Mouse (Mus musculus) gastrocnemius, postnatal 36 days (tissue): ENCODE measurements around the gene Nsf. TPM values are rescaled to one million over a fixed set of nuclear protein-coding genes. Genes with fewer than 3 reads are reported as not detected.

Experiments
- DNase-seq, 2 experiments: peaks; one replicate each; pipeline ENCODE4 v3.0.0; 2022
- intact Hi-C: fragments of 180-260 bp; cut with DNase I; formaldehyde crosslinking; loops from one replicate; pipeline ENCODE4 v1.15.1; 2025
- total RNA-seq, 2 experiments: library from RNA; stranded (reverse); gene quantifications; 2 replicates each; pipeline ENCODE4 v1.2.3; 2021

Nsf gene
- total RNA-seq, 2 experiments from 2014 or later, result 16.4 to 18.9 TPM

- no peak for DNase-seq
- intact Hi-C loops, result no loop called here
Measured at GRCm38 (mm10) chr11:103948952-103949351, 4.9 kb downstream of the Nsf start.

GRCm38 (mm10) chr11:103942740-103943139 lies 11.1 kb downstream of the Nsf start:
- intact Hi-C loops, result no loop called here
- DNase-seq, result no peak

DNA sequence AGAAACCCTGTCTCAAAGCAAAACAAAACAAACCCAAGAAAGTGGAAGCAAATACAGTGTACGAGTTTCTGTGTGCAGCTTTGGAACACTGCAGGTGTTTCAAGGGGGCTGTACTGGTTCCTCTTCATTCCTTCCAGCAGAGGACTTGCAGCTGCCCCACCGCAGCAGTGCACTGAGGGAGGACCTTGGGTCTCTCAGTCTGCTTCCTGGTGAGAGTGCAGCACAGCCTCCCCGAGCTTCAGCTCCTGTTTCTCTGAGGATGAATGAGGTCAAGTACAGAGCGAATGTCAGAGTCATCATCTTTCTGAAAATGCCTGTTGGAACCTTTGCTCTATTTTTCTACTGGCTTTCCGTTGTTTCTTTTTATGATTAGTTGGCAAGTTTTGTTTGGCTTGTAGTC lies 12.5 kb downstream of the Nsf start:
- intact Hi-C loops, result no loop called here

GRCm38 (mm10) chr11:103940887-103941286 lies 13.0 kb downstream of the Nsf start:
- intact Hi-C loops, result no loop called here
- no peak for DNase-seq

More for the DNA sequence above, 12.5 kb downstream of the Nsf start:
- DNase-seq, result no peak

DNA sequence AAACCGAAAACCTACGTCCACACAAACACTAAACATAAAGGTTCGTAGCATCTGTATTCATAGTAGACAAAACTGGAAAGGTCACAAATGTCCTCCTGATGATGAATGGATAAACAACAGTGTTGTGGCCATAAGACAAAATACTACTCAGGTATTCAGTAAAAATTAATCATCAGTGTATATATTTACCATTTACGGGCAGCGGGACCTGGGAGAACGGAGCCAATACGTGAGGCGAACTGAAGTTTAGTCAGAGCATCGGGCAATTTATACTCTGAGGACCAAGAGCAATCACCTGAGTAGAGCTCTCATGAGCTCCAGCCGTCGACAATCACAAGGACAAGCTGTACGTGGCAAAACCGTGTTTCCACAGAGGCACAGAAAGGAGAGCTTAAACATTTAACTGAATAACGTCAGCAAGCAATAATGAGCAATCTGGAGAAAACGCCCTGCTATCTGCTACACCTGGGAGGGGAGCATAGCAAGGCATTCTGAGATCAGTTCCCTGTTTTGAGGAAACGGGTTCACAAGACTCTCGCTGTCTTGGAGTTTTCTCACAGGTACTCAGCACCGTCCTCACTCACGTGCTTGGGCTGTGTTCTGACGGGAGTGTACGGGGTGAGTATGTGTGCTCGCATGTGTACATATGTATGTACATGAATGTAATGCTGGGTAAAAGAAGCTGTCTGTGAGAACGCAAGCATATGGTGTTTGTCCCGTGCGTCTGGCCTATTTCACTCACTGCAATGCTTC lies 15.7 kb downstream of the Nsf start:
- no peak for DNase-seq
- intact Hi-C loops, result no loop called here

GRCm38 (mm10) chr11:103937451-103937850 lies 16.4 kb downstream of the Nsf start:
- intact Hi-C loops, result no loop called here

GRCm38 (mm10) chr11:103935717-103936116 lies 18.1 kb downstream of the Nsf start:
- no peak for DNase-seq
- intact Hi-C loops, result no loop called here

More at GRCm38 (mm10) chr11:103937451-103937850, 16.4 kb downstream of the Nsf start:
- DNase-seq, result no peak

GRCm38 (mm10) chr11:103933886-103934285 lies 20.0 kb downstream of the Nsf start:
- no peak for DNase-seq
- intact Hi-C loops, result no loop called here

- intact Hi-C loops, result no loop called here
- no peak for DNase-seq
Measured at GRCm38 (mm10) chr11:103923957-103924356, 29.9 kb downstream of the Nsf start.

- no peak for DNase-seq
Measured at GRCm38 (mm10) chr11:103923272-103923671, 30.6 kb downstream of the Nsf start.

GRCm38 (mm10) chr11:103922812-103923211 lies 31.0 kb downstream of the Nsf start:
- DNase-seq, result no peak
- intact Hi-C loops, result no loop called here

More at GRCm38 (mm10) chr11:103923272-103923671, 30.6 kb downstream of the Nsf start:
- intact Hi-C loops, result no loop called here

DNA sequence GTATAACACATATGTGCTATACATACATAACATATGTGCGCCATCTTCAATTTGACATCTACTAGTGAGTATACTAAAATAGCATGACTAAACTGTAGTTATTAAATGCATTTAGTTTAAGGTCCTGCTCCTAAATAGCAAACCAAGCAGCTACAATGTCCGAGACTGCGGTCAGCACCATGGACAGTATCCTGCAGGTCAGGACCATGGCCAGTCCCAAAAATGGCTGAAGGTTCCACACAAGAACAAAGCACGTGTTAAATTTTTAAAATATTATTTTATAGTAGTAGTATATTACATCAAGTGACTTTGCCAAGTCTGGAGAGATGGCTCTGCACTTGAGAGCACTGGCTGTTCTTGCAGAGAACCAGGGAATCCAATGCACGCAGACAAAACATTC lies 33.2 kb downstream of the Nsf start:
- DNase-seq, result peak in 1 of 2 experiments; percentile 24

DNA sequence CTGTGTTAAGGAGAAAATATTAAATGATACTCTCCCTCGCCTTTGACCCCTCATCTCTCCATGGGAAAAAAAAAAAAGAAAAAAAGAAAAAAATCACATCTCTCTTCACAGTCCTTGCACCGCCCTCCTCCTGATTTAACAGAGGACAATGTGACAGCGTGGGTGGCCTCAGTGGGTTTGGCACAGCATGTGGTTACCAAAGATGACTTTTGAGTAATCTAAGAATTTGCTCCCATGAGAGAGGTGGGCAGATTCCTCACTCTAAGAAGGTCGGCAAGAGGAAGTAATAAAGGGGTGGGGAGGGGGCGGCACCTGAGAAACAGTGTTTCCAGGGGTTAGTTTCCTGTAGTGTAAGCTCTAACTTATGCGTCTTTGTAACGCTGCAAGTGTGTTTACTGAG lies 37.0 kb downstream of the Nsf start:
- intact Hi-C loops, result loop anchor here (10.0 kb wide), 1 partner anchor 272 kb away; the partner anchor contains the start of gene Rprml
- DNase-seq, result no peak

More for the DNA sequence above, 33.2 kb downstream of the Nsf start:
- intact Hi-C loops, result no loop called here

GRCm38 (mm10) chr11:103915686-103916085 lies 38.2 kb downstream of the Nsf start:
- intact Hi-C loops, result loop anchor here (10.0 kb wide), 1 partner anchor 271 kb away; the partner anchor contains the start of gene Rprml
- DNase-seq, result no peak

GRCm38 (mm10) chr11:103910993-103911585 lies 42.8 kb downstream of the Nsf start:
- intact Hi-C loops, result loop anchor here (2.0 to 10.0 kb wide), 2 partner anchors 148 to 266 kb away; partner anchors contain the start of gene Rprml
- no peak for DNase-seq

- intact Hi-C loops, result loop anchor here (2.0 to 10.0 kb wide), 2 partner anchors 148 to 266 kb away; partner anchors contain the start of gene Rprml
- no peak for DNase-seq
Measured at GRCm38 (mm10) chr11:103910531-103910930, 43.3 kb downstream of the Nsf start.

GRCm38 (mm10) chr11:103909809-103910208 lies 44.0 kb downstream of the Nsf start:
- DNase-seq, result no peak
- intact Hi-C loops, result loop anchor here (2.0 to 10.0 kb wide), 2 partner anchors 147 to 265 kb away; partner anchors contain the start of gene Rprml

GRCm38 (mm10) chr11:103909396-103909795 lies 44.5 kb downstream of the Nsf start:
- DNase-seq, result no peak
- intact Hi-C loops, result no loop called here

GRCm38 (mm10) chr11:103906051-103906719 lies 47.7 kb downstream of the Nsf start:
- intact Hi-C loops, result no loop called here
- DNase-seq, result no peak

DNA sequence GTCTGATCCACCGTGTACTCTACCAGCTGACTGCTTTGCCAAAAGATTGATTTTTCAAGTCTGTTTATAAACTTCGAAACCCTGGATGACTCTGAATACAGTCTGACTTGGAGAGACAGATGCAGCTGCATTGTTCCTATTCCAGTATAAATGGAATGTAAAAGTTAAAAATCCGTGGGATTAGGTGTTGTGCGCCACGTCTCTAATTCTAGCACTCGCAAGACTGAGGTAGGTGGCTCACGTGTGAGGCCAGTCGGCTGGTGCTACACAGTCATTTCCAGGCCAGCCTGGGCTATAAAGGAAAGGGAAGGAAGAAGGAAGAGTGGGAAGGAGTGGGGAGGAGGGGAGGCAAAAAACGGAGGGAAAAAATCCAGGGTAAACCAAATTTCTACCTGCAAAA lies 48.4 kb downstream of the Nsf start:
- intact Hi-C loops, result no loop called here
- DNase-seq, result no peak

DNA sequence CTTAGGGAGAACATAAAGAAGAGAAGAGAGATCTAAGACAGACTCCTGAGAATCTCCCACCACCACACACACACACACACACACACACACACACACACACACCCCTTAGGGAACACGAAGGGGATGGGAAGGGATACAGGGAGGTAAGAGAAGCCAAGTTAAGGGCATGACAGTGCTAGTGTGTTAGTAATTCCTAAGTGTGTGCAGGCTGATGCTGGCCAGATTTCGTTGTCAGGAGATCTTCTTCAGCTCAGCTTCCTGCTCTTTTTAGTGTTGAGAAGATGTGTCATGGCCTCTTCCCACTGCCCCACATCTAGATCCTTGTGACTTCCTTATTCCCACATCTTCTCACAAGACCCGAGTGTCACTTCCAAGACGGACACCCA lies 52.3 kb downstream of the Nsf start:
- DNase-seq, result no peak
- intact Hi-C loops, result no loop called here
